ENCODE assay signal across 8 mouse cellular contexts in genomic region chr12:108916447-108917042, GRCm38 (mm10). TPM values are rescaled to one million over a fixed set of nuclear protein-coding genes. Genes with fewer than 3 reads are reported as not detected.
DNase-seq lines count a peak whose midpoint lies in the region; ATAC-seq and TF ChIP-seq lines count a peak whose summit lies in the region.
"Had no signal": no experiment of that assay in that cellular context is flagged by ENCODE, and none has a peak within 500 bp of the region (broad histone marks: within the 10 kb centered on the region; RNA-seq: fewer than 3 reads in every experiment).

No protein-coding gene starts in this region.

- no peak overlapping the region for H3K4me3 ChIP-seq in lung, embryonic 14.5 days (ENCODE audit: low read depth, low read length)
- H3K4me3 ChIP-seq in forebrain, embryonic 14.5 days (ENCODE audit: low read depth, low read length): no peak overlapping the region
- no peak overlapping the region for H3K4me3 ChIP-seq in limb, embryonic 11.5 days (ENCODE audit: low read depth, low read length)
- H3K4me3 ChIP-seq in heart, embryonic 11.5 days (ENCODE audit: low read depth, low read length): no peak overlapping the region

- 0 out of 2 replicates have a peak, but pooled peaks cover 4% of the 10 kb centered on the region for H3K4me1 ChIP-seq in lung, embryonic 14.5 days (ENCODE audit: insufficient read depth)
- H3K4me1 ChIP-seq in forebrain, embryonic 14.5 days (ENCODE audit: control insufficient read depth, insufficient read depth, low read length): peaks cover 46% of the 10 kb centered on the region
- peaks cover 50% of the 10 kb centered on the region for H3K4me1 ChIP-seq in limb, embryonic 11.5 days (ENCODE audit: control insufficient read depth, insufficient read depth, low read length)
- H3K4me1 ChIP-seq in heart, embryonic 11.5 days (ENCODE audit: control insufficient read depth, insufficient read depth, low read length): no peaks in the 10 kb centered on the region

- no peaks in the 10 kb centered on the region for H3K36me3 ChIP-seq in lung, embryonic 14.5 days (ENCODE audit: insufficient read depth)
- H3K36me3 ChIP-seq in forebrain, embryonic 14.5 days (ENCODE audit: control insufficient read depth, insufficient read depth, low read length): no peaks in the 10 kb centered on the region
- no peaks in the 10 kb centered on the region; the same call in 1 of the 2 replicates for H3K36me3 ChIP-seq in limb, embryonic 11.5 days (ENCODE audit: control insufficient read depth, insufficient read depth, low read length)
- no peaks in the 10 kb centered on the region for H3K36me3 ChIP-seq in heart, embryonic 11.5 days (ENCODE audit: control insufficient read depth, insufficient read depth, low read length)

- 75% methylated on average over 7 of the region's 7 CpGs for WGBS in lung, embryonic 14.5 days
- 29% methylated on average over 7 of the region's 7 CpGs for WGBS in forebrain, embryonic 14.5 days
- 49% methylated on average over 7 of the region's 7 CpGs for WGBS in limb, embryonic 11.5 days
- 82% methylated on average over 7 of the region's 7 CpGs for WGBS in heart, embryonic 11.5 days (ENCODE audit: insufficient replicate concordance)

- no peaks in the 10 kb centered on the region for H3K27me3 ChIP-seq in lung, embryonic 14.5 days (ENCODE audit: insufficient read depth, low read length)
- no peaks in the 10 kb centered on the region for H3K27me3 ChIP-seq in forebrain, embryonic 14.5 days (replicated peaks; ENCODE audit: control insufficient read depth, insufficient read depth, low read length)
- H3K27me3 ChIP-seq in limb, embryonic 11.5 days (ENCODE audit: control insufficient read depth, insufficient read depth, low read length): no peaks in the 10 kb centered on the region
- no peaks in the 10 kb centered on the region for H3K27me3 ChIP-seq in heart, embryonic 11.5 days (ENCODE audit: control insufficient read depth, insufficient read depth, low read length)

- H3K9me3 ChIP-seq in lung, embryonic 14.5 days (ENCODE audit: low read depth, low read length): no peaks in the 10 kb centered on the region
- H3K9me3 ChIP-seq in forebrain, embryonic 14.5 days (replicated peaks; ENCODE audit: control insufficient read depth, low read length): no peaks in the 10 kb centered on the region
- H3K9me3 ChIP-seq in limb, embryonic 11.5 days (ENCODE audit: control insufficient read depth, low read length): no peaks in the 10 kb centered on the region
- no peaks in the 10 kb centered on the region for H3K9me3 ChIP-seq in heart, embryonic 11.5 days (replicated peaks; ENCODE audit: control insufficient read depth, low read length)

- DNase-seq in lung, embryonic 14.5 days: no peak
- DNase-seq in lung, adult 18-20 months: no peak
- peak; percentile 74 for DNase-seq in forebrain, embryonic 14.5 days (ENCODE audit: low spot score)
- DNase-seq in limb, embryonic 11.5 days (ENCODE audit: low spot score): peak; percentile 56
- peak; percentile 66 for DNase-seq in retina, postnatal 1 day
- no peak for DNase-seq in embryo, embryonic 9.5 days (ENCODE audit: extremely low spot score)

- TF ChIP-seq CTCF in lung, embryonic 14.5 days (IDR thresholded peaks at IDR 0.05; ENCODE audit: low read depth): no peak

- no peak overlapping the region for H3K4me2 ChIP-seq in lung, embryonic 14.5 days
- no peak overlapping the region for H3K4me2 ChIP-seq in forebrain, embryonic 14.5 days (ENCODE audit: low read length)
- no peak overlapping the region for H3K4me2 ChIP-seq in limb, embryonic 11.5 days (ENCODE audit: low read depth, severe bottlenecking)
- H3K4me2 ChIP-seq in heart, embryonic 11.5 days: no peak overlapping the region

- ATAC-seq in lung, embryonic 14.5 days (ENCODE audit: insufficient read depth): peak; percentile 53; the same call in 1 of the 2 replicates
- peak; percentile 61 for ATAC-seq in forebrain, embryonic 14.5 days
- ATAC-seq in limb, embryonic 11.5 days (ENCODE audit: insufficient number of reproducible peaks, low FRiP score, low TSS enrichment, low read depth): 0 out of 2 replicates have a peak, but pooled peaks have one; percentile 44
- ATAC-seq in heart, embryonic 11.5 days (replicated peaks; ENCODE audit: insufficient number of reproducible peaks, low FRiP score, low TSS enrichment): no peak

- no peak overlapping the region for H3K27ac ChIP-seq in lung, embryonic 14.5 days (ENCODE audit: low read depth)
- 0 out of 2 replicates have a peak overlapping the region, but pooled peaks have one; percentile 1 for H3K27ac ChIP-seq in forebrain, embryonic 14.5 days (ENCODE audit: low read depth, low read length)
- H3K27ac ChIP-seq in limb, embryonic 11.5 days (replicated peaks; ENCODE audit: low read depth, low read length): no peak overlapping the region
- no peak overlapping the region for H3K27ac ChIP-seq in heart, embryonic 11.5 days (ENCODE audit: low read depth, low read length)
- H3K27ac ChIP-seq: macrophage had no signal

- H3K9ac ChIP-seq in lung, embryonic 14.5 days: no peak overlapping the region
- H3K9ac ChIP-seq in forebrain, embryonic 14.5 days (ENCODE audit: low read length): no peak overlapping the region
- no peak overlapping the region for H3K9ac ChIP-seq in limb, embryonic 11.5 days (ENCODE audit: low read length)
- no peak overlapping the region for H3K9ac ChIP-seq in heart, embryonic 11.5 days (ENCODE audit: low read depth, low read length)

RNA-seq across cellular contexts. Expression of gene Wars, which starts 22.6 kb away (rescaled TPM):
- 94.9 and 101 TPM in 2 replicates for polyA plus RNA-seq in lung, embryonic 14.5 days (2014; fragmentation: Nextera tagmentation; extraction: Ambion mirVana)
- polyA plus RNA-seq in forebrain, embryonic 14.5 days (2014; fragmentation: Nextera tagmentation; extraction: Ambion mirVana): 101 and 113 TPM in 2 replicates
- polyA plus RNA-seq in limb, embryonic 11.5 days (2014; fragmentation: Nextera tagmentation; extraction: Ambion mirVana): 117 and 123 TPM in 2 replicates
- polyA plus RNA-seq in heart, embryonic 11.5 days (2014; fragmentation: Nextera tagmentation; extraction: Ambion mirVana): 77.2 and 78.2 TPM in 2 replicates

RNA-seq across cellular contexts. Expression of gene Wdr25, which starts 23.1 kb away (rescaled TPM):
- 5.7 and 8.0 TPM in 2 replicates for polyA plus RNA-seq in lung, embryonic 14.5 days (2014; fragmentation: Nextera tagmentation; extraction: Ambion mirVana)
- 3.5 and 3.7 TPM in 2 replicates for polyA plus RNA-seq in forebrain, embryonic 14.5 days (2014; fragmentation: Nextera tagmentation; extraction: Ambion mirVana)
- polyA plus RNA-seq in limb, embryonic 11.5 days (2014; fragmentation: Nextera tagmentation; extraction: Ambion mirVana): 4.9 and 7.0 TPM in 2 replicates
- polyA plus RNA-seq in heart, embryonic 11.5 days (2014; fragmentation: Nextera tagmentation; extraction: Ambion mirVana): 3.3 and 5.6 TPM in 2 replicates

Comparison
In these comparisons a context has a peak if more than half of its experiments do, and no peak if none do; other contexts are left out.
1. DNase-seq: peak in forebrain, embryonic 14.5 days (single experiment), limb, embryonic 11.5 days (single experiment) and retina, postnatal 1 day (single experiment); none in lung, embryonic 14.5 days (single experiment), lung, adult 18-20 months (0 of 2) and embryo, embryonic 9.5 days (single experiment).